Mouse (Mus musculus): ENCODE results near the gene Gstt1.
"Not testable (repeated sequence)": the region's sequence is repeated elsewhere in the genome, so short reads cannot be mapped to it uniquely, and the experiment has no call there.

Gene Gstt1

DNA sequence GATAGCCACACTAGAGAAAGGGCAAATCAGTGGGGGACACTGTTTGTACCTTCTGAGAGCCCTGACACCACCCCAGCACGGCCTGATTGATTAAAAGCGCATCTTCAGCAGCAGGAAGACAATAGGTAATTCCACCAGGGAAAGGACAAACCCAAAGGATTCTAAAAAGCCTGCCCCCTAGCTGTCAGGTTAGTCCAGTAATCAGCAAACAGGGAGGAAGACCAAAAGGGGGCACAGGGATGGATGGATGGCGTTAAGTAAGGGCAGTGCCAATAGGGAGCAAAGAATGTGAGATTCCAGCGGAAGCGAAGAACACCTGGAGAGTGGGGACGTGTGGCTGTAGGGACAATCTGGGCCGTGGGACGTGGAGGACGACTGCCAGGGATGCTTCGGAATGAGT, 20.3 kb upstream of the Gstt1 start:
- DNase-seq (ENCODE audit: low spot score) = no peak

DNA sequence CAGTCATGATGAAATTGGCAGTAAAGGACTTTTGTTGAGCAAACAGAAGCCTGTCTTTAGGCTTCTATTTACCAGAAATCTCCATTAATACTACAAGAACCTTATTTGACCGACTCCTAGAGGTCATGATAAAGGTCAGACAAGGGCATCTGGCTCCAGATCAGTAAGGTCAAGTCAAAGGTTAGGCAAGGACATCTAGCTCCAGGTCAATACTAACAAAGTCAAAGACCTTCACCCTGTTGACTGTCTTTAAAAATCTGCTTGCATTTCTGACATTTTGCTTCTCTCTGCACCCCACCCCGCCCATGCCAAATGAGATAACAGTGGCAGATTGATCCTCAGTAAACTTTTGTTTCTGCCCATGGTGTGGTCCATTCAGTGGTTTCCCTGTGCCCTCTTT, 5.8 kb upstream of the Gstt1 start:
- DNase-seq (ENCODE audit: low spot score) = no peak

GRCm38 (mm10) chr10:75797619-75798175, 687 bp downstream of the Gstt1 start:
- peak; percentile 44 for DNase-seq (ENCODE audit: low spot score)

- DNase-seq (ENCODE audit: low spot score) = no peak
These were observed 1.5 kb downstream of the Gstt1 start for GRCm38 (mm10) chr10:75796731-75797516.

DNA sequence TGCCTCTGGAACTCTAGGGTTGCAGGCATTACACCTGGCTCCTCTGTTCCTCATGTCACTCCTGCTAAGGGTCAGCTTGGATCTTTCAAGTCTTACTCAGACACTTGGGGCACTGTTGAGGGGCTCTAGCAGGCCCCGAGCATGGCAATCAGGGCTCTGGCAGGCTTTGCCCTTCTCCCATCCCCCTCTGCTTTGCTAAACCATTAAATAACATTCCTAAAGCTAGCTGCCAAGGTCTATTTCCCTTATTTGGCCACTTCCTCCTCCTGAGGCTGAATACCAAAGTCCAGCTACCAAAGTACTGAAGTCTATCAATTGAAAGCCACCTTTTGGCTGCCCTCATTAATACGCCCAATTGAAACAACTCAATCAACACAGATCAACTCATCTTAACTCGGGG, 3.5 kb downstream of the Gstt1 start:
- peak; percentile 36 for DNase-seq (ENCODE audit: low spot score)

- DNase-seq (ENCODE audit: low spot score) = peak; percentile 30
These were observed 7.6 kb downstream of the Gstt1 start for GRCm38 (mm10) chr10:75790773-75791172.

- DNase-seq (ENCODE audit: low spot score) = no peak
These were observed 8.5 kb downstream of the Gstt1 start for GRCm38 (mm10) chr10:75789841-75790240.

DNA sequence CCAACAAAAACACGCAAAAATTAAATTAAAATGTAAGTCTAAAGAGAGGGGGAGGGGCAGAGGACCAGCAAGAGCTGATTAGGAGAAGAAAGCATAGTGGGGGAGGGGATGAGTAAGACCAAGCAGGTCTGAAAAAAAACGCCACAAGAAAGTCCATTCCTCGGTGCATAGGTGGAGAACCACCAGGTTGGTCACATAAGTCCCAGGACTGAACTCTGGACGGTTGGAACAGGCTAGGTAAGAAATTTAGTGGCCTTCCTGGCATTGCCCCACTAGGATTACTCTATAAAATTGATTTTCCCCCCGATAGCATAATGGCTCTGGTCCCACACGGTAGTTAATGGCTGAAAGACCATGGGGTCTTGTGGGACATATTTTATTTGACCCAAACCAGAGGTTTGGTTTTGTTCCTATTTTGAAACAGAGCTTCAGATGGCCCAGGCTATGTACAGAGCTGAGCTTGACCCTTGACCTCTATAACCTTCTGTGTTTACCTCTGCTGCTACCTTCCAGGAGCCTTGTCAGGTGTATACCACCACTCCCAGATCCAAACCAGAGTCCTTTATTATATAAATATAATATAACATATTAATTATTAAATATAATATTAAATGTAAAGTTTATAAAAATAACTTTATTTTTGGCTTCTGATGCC, 9.2 kb downstream of the Gstt1 start:
- no peak for DNase-seq (ENCODE audit: low spot score)

DNA sequence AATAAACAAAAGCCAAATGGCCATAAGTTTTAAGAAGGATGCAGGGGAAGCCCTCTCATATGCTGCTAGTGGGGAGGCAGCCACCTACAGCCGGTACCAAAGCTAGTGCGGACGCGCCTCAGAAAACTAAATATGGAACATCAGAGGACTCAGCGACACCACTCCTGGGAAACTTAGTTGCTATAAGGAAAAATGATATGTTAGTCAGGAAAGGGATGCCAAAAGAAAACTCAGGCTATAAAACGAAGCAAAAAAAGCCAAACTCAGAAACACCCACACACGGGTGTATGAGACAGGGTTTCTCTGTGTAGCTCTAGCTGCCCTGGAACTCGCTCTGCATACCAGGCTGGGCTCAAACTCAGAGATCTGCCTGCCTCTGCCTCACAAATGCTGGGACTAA, 10.1 kb downstream of the Gstt1 start:
- DNase-seq (ENCODE audit: low spot score) = no peak

DNA sequence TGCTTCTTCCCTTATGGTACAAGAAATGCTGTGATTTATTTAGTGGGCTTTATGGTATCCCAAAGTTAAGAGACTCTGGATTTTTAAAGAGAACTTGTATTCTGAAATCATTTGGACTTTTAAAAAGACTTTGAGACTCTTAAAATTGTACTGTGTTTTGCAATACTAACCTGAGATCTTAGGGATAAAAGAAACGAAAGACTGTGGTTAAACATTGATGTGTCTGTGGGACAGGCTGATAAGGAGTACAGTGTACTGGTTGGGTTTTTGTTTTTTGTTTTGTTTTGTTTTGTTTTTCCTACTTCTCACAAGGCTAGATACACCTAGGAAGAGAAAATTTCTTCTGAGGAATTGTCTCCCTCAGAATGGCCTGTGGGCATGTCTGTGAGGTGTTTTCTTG, 12.9 kb downstream of the Gstt1 start:
- DNase-seq (ENCODE audit: low spot score) = no peak

- peak; percentile 78 for DNase-seq (ENCODE audit: low spot score)
These were observed 17.4 kb downstream of the Gstt1 start, which contains the start of the genes Gm20441 and Gstt3 for GRCm38 (mm10) chr10:75780769-75781578. Gene Gm20441, minus strand, starts transcription at chr10:75780954. Gene Gstt3, minus strand, starts transcription at chr10:75781414.

- DNase-seq (ENCODE audit: low spot score) = no peak
These were observed 18.9 kb downstream of the Gstt1 start for GRCm38 (mm10) chr10:75779206-75780174.

GRCm38 (mm10) chr10:75777885-75778284, 20.5 kb downstream of the Gstt1 start:
- no peak for DNase-seq (ENCODE audit: low spot score)

DNA sequence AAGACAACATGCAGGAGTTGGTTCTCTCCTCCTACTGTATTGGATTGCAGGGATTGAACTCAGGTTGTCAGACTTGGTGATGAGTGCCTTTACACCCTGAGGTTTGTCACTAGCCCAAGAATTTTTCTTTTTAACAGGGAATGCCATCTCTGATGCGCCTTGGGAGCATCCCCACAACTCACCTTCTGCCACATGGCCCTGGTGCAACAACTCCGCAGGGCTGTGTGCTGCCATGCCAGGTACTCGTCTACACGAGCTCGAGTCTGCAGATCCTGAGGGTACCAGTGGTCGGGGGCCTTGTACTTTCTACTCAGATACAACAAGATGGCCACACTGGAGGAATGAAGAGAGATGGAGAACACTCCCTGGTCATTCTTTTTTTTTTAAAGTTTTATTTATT, 21.8 kb downstream of the Gstt1 start:
- DNase-seq (ENCODE audit: low spot score) = no peak

DNA sequence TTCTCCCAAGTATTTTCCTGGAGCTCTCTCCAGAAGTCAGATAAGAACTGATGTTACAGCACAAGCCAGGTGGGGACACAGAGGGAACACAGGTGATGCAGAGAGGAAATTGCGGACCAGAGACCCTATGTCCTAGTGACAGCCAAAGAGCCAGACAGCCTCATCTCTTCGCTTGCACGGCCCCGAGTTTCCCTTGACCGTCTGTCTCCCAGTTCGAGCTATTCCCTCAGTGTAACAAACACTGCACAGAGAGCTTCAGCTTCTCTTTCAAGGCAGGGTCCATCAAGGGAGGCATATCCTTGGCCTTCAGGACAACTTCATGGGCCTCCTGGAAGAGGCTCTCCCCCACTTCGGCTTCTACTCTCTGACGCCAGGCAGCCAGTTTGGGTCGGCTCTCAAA, 23.8 kb downstream of the Gstt1 start:
- DNase-seq (ENCODE audit: low spot score) = no peak

GRCm38 (mm10) chr10:75774102-75774501, 24.3 kb downstream of the Gstt1 start:
- DNase-seq (ENCODE audit: low spot score) = no peak

GRCm38 (mm10) chr10:75772795-75773664, 25.4 kb downstream of the Gstt1 start, which contains the start of gene Ddt:
Gene Ddt, minus strand, starts transcription at chr10:75773414.
- peak; percentile 93 for DNase-seq (ENCODE audit: low spot score)

- not testable (repeated sequence) for DNase-seq (ENCODE audit: low spot score)
These were observed 30.6 kb downstream of the Gstt1 start for GRCm38 (mm10) chr10:75767756-75768155.

- no peak for DNase-seq (ENCODE audit: low spot score)
These were observed 31.5 kb downstream of the Gstt1 start for GRCm38 (mm10) chr10:75766856-75767255.

Data from embryo, embryonic 10.5 days (tissue).